ENCODE assay signal across 8 mouse cellular contexts in genomic region chr11:104550406-104550974, GRCm38 (mm10). TPM values are rescaled to one million over a fixed set of nuclear protein-coding genes. Genes with fewer than 3 reads are reported as not detected.
DNase-seq lines count a peak whose midpoint lies in the region; ATAC-seq and TF ChIP-seq lines count a peak whose summit lies in the region.

Gene Cdc27 (minus strand): TSS chr11:104550620.
Gene Myl4 (plus strand): TSS chr11:104550663.

- peak within 1 kb of the TSS; percentile 71 for H3K4me2 ChIP-seq in heart, embryonic 11.5 days
- H3K4me2 ChIP-seq in kidney, embryonic 16.5 days (replicated peaks; ENCODE audit: low read depth, low read length), result peak within 1 kb of the TSS; percentile 82
- peak within 1 kb of the TSS; percentile 91 for H3K4me2 ChIP-seq in myocyte (ENCODE audit: low read depth)

- no peaks in the 10 kb centered on the region for H3K27me3 ChIP-seq in C2C12 (ENCODE audit: control insufficient read depth, insufficient read depth, insufficient read length)
- no peaks in the 10 kb centered on the region for H3K27me3 ChIP-seq in erythroblast, embryonic 14.5 days (ENCODE audit: control insufficient read depth)
- no peaks in the 10 kb centered on the region for H3K27me3 ChIP-seq in heart, embryonic 11.5 days (ENCODE audit: control insufficient read depth, insufficient read depth, low read length)
- H3K27me3 ChIP-seq in kidney, embryonic 16.5 days (ENCODE audit: insufficient read depth, low read length), result no peaks in the 10 kb centered on the region
- H3K27me3 ChIP-seq in liver, adult 2 months (ENCODE audit: control insufficient read depth, insufficient read depth, low read length), result no peaks in the 10 kb centered on the region
- no peaks in the 10 kb centered on the region for H3K27me3 ChIP-seq in myocyte (ENCODE audit: control insufficient read depth, insufficient read depth, insufficient read length)
- no peaks in the 10 kb centered on the region for H3K27me3 ChIP-seq in splenic B cell, adult 2 months (ENCODE audit: control insufficient read depth, insufficient read depth, low read length, poor library complexity, severe bottlenecking)

- H3ac ChIP-seq in C2C12 (ENCODE audit: control insufficient read depth, insufficient read length, low read depth) (peak within 1 kb of the TSS; percentile 95), myocyte (ENCODE audit: control insufficient read depth, insufficient read length) (peak within 1 kb of the TSS; percentile 67)

- peaks cover 49% of the 10 kb centered on the region for H3K79me2 ChIP-seq in C2C12 (ENCODE audit: control insufficient read depth, insufficient read depth)
- H3K79me2 ChIP-seq in liver, adult 2 months (ENCODE audit: control insufficient read depth, insufficient read depth, low read length), result peaks cover 17% of the 10 kb centered on the region; the same call in 1 of the 2 replicates
- H3K79me2 ChIP-seq in myocyte (ENCODE audit: control insufficient read depth, insufficient read depth), result peaks cover 47% of the 10 kb centered on the region

- peak within 1 kb of the TSS; percentile 92 for H3K4me3 ChIP-seq in C2C12 (ENCODE audit: insufficient read depth, poor library complexity, severe bottlenecking)
- H3K4me3 ChIP-seq in erythroblast, embryonic 14.5 days (replicated peaks), result peak within 1 kb of the TSS; percentile 100
- peak within 1 kb of the TSS; percentile 95 for H3K4me3 ChIP-seq in heart, embryonic 11.5 days (ENCODE audit: low read depth, low read length)
- peak within 1 kb of the TSS; percentile 87 for H3K4me3 ChIP-seq in kidney, embryonic 16.5 days (ENCODE audit: low read length)
- peak within 1 kb of the TSS; percentile 97 for H3K4me3 ChIP-seq in liver, adult 2 months (ENCODE audit: insufficient read depth, low read depth, low read length)
- peak within 1 kb of the TSS; percentile 97 for H3K4me3 ChIP-seq in myocyte

- TF ChIP-seq CTCF in C2C12 (IDR thresholded peaks at IDR 0.05; ENCODE audit: control insufficient read depth, insufficient read depth, insufficient read length), result no peak
- TF ChIP-seq CTCF in brain, embryonic 14.5 days (IDR thresholded peaks at IDR 0.05; ENCODE audit: borderline replicate concordance, extremely low read depth, insufficient read depth, insufficient read length), result no peak
- TF ChIP-seq CTCF in liver, adult 2 months (IDR thresholded peaks at IDR 0.05; ENCODE audit: low read depth, low read length), result 0 out of 2 replicates have a peak, but pooled peaks have one; percentile 2

- no peaks in the 10 kb centered on the region for H3K9me3 ChIP-seq in erythroblast, embryonic 14.5 days (ENCODE audit: control insufficient read depth, low read length)
- no peaks in the 10 kb centered on the region for H3K9me3 ChIP-seq in heart, embryonic 11.5 days (replicated peaks; ENCODE audit: control insufficient read depth, low read length)
- no peaks in the 10 kb centered on the region for H3K9me3 ChIP-seq in kidney, embryonic 16.5 days (ENCODE audit: low read length)

- peak within 1 kb of the TSS; percentile 91 for H3K27ac ChIP-seq in heart, embryonic 11.5 days (ENCODE audit: low read depth, low read length)
- H3K27ac ChIP-seq in kidney, embryonic 16.5 days (ENCODE audit: low read length), result peak within 1 kb of the TSS; percentile 94
- H3K27ac ChIP-seq in liver, adult 2 months (replicated peaks; ENCODE audit: insufficient read depth, low read depth, low read length), result peak within 1 kb of the TSS; percentile 81

- WGBS in heart, embryonic 11.5 days (ENCODE audit: insufficient replicate concordance), result under 1% methylated on average over 35 of the region's 35 CpGs
- under 1% methylated on average over 35 of the region's 35 CpGs for WGBS in kidney, embryonic 16.5 days
- WGBS in liver, adult 2 months, result under 1% methylated on average over 35 of the region's 35 CpGs

- H3K36me3 ChIP-seq in C2C12 (ENCODE audit: control insufficient read depth, insufficient read depth), result peaks cover 21% of the 10 kb centered on the region
- H3K36me3 ChIP-seq in erythroblast, embryonic 14.5 days (ENCODE audit: control insufficient read depth), result peaks cover 23% of the 10 kb centered on the region
- H3K36me3 ChIP-seq in heart, embryonic 11.5 days (ENCODE audit: control insufficient read depth, insufficient read depth, low read length), result no peaks in the 10 kb centered on the region
- no peaks in the 10 kb centered on the region for H3K36me3 ChIP-seq in kidney, embryonic 16.5 days (ENCODE audit: insufficient read depth, low read length)
- no peaks in the 10 kb centered on the region for H3K36me3 ChIP-seq in liver, adult 2 months (ENCODE audit: control insufficient read depth, insufficient read depth, low read length)
- peaks cover 7% of the 10 kb centered on the region for H3K36me3 ChIP-seq in myocyte (ENCODE audit: control insufficient read depth, insufficient read depth)
- no peaks in the 10 kb centered on the region for H3K36me3 ChIP-seq in splenic B cell, adult 2 months (ENCODE audit: control insufficient read depth, insufficient read depth, low read length, poor library complexity, severe bottlenecking)

- H3K9ac ChIP-seq in heart, embryonic 11.5 days (ENCODE audit: low read depth, low read length), result peak within 1 kb of the TSS; percentile 96
- H3K9ac ChIP-seq in kidney, embryonic 16.5 days (replicated peaks; ENCODE audit: low read length), result peak within 1 kb of the TSS; percentile 99
- peak within 1 kb of the TSS; percentile 97 for H3K9ac ChIP-seq in liver, adult 2 months (ENCODE audit: low read depth, low read length)

- peak; percentile 73; the same call in 1 of the 2 replicates for TF ChIP-seq POLR2A in brain, embryonic 14.5 days (IDR thresholded peaks at IDR 0.05; ENCODE audit: borderline replicate concordance, extremely low read depth, insufficient read depth, insufficient read length, poor library complexity, severe bottlenecking)
- no peak for TF ChIP-seq POLR2A in liver, adult 2 months (IDR thresholded peaks at IDR 0.05; ENCODE audit: extremely low read depth, insufficient read depth, low read length)
- TF ChIP-seq POLR2A in myocyte (IDR thresholded peaks at IDR 0.05; ENCODE audit: insufficient read length, low read depth), result peak; percentile 73

- peaks cover 44% of the 10 kb centered on the region for H3K79me3 ChIP-seq in C2C12 (ENCODE audit: low read depth)

- peak; percentile 95 for ATAC-seq in heart, embryonic 11.5 days (replicated peaks; ENCODE audit: insufficient number of reproducible peaks, low FRiP score, low TSS enrichment)
- ATAC-seq in kidney, embryonic 16.5 days (ENCODE audit: low FRiP score, low TSS enrichment), result peak; percentile 96

- DNase-seq in brain, embryonic 14.5 days (ENCODE audit: low read depth), result peak; percentile 99
- peak; percentile 87 for DNase-seq in liver, adult 2 months (ENCODE audit: extremely low read depth, low read depth, low spot score)
- peak; percentile 99 for DNase-seq in splenic B cell, adult 2 months (ENCODE audit: low read depth, low spot score)

- peaks cover 42% of the 10 kb centered on the region for H3K4me1 ChIP-seq in erythroblast, embryonic 14.5 days (ENCODE audit: control insufficient read depth)
- 0 out of 2 replicates have a peak, but pooled peaks cover 2% of the 10 kb centered on the region for H3K4me1 ChIP-seq in heart, embryonic 11.5 days (ENCODE audit: control insufficient read depth, insufficient read depth, low read length)
- H3K4me1 ChIP-seq in kidney, embryonic 16.5 days (ENCODE audit: insufficient read depth, low read length), result peaks cover 12% of the 10 kb centered on the region
- peaks cover 6% of the 10 kb centered on the region; the same call in 1 of the 2 replicates for H3K4me1 ChIP-seq in liver, adult 2 months (ENCODE audit: control insufficient read depth, insufficient read depth, low read length)

TF ChIP-seq in C2C12, 6 proteins besides CTCF, POLR2A, EP300 and RAD21:
- TF ChIP-seq FOSL1 (IDR thresholded peaks at IDR 0.05; ENCODE audit: insufficient read depth, low read length, poor library complexity, severe bottlenecking) (no peak), MAX (IDR thresholded peaks at IDR 0.05) (peak; percentile 42)

TF ChIP-seq in myocyte, 11 proteins besides CTCF, POLR2A, EP300 and RAD21:
- TF ChIP-seq E2F4 (IDR thresholded peaks at IDR 0.05; ENCODE audit: insufficient read depth), result no peak
- no peak for TF ChIP-seq TCF3 (IDR thresholded peaks at IDR 0.05; ENCODE audit: insufficient read length, low read depth)
- TF ChIP-seq TCF12 (IDR thresholded peaks at IDR 0.05; ENCODE audit: insufficient read depth, poor library complexity, severe bottlenecking), result no peak
- peak; percentile 79 for TF ChIP-seq POLR2AphosphoS2 (IDR thresholded peaks at IDR 0.05; ENCODE audit: insufficient read length, low read depth)
- no peak for TF ChIP-seq SRF (IDR thresholded peaks at IDR 0.05; ENCODE audit: control insufficient read depth, insufficient read length, low read depth)
- no peak for TF ChIP-seq CEBPB (IDR thresholded peaks at IDR 0.05; ENCODE audit: insufficient read depth, poor library complexity, severe bottlenecking)
- TF ChIP-seq REST (IDR thresholded peaks at IDR 0.05; ENCODE audit: insufficient read depth, insufficient read length), result no peak
- no peak for TF ChIP-seq MAX (IDR thresholded peaks at IDR 0.05; ENCODE audit: low read depth)
- no peak for TF ChIP-seq MYOD1 (IDR thresholded peaks at IDR 0.05; ENCODE audit: control insufficient read depth in 1 of 3, insufficient read length in 2 of 3, low read depth in 2 of 3)

RNA-seq across cellular contexts. Expression of gene Cdc27, which starts in this region (rescaled TPM):
- polyA plus RNA-seq in C2C12 (2012; fragmentation: generic; extraction: Trizol), result 8.4 TPM
- polyA plus RNA-seq in brain, embryonic 14.5 days (2012; rRNA removed), result 26.8 and 34.2 TPM in 2 replicates
- 0.48 and 0.69 TPM in 2 replicates for polyA plus RNA-seq in erythroblast, embryonic 14.5 days (2012)
- polyA plus RNA-seq in heart, embryonic 11.5 days (2014; fragmentation: Nextera tagmentation; extraction: Ambion mirVana), result 34.4 and 44.6 TPM in 2 replicates
- polyA plus RNA-seq in kidney, embryonic 16.5 days (2015; fragmentation: Nextera tagmentation; extraction: Ambion mirVana), result 34.7 and 37.1 TPM in 2 replicates
- total RNA-seq in liver, adult 2 months (2014; rRNA removed), result 12.9 and 13.3 TPM in 2 replicates
- polyA plus RNA-seq in liver, adult 2 months (2012; rRNA removed), result 2.6 and 2.9 TPM in 2 replicates
- polyA plus RNA-seq in myocyte (2012; fragmentation: generic; extraction: Trizol), result 9.2 TPM

RNA-seq across cellular contexts. Expression of gene Myl4, which starts in this region (rescaled TPM):
- polyA plus RNA-seq in C2C12 (2012; fragmentation: generic; extraction: Trizol) (4.2 TPM), myocyte (2012; fragmentation: generic; extraction: Trizol) (5,062 TPM)
- polyA plus RNA-seq in brain, embryonic 14.5 days (2012; rRNA removed), result 3.4 and 5.0 TPM in 2 replicates
- 0.03 and 0.07 TPM in 2 replicates for polyA plus RNA-seq in erythroblast, embryonic 14.5 days (2012)
- polyA plus RNA-seq in heart, embryonic 11.5 days (2014; fragmentation: Nextera tagmentation; extraction: Ambion mirVana), result 3,018 and 3,194 TPM in 2 replicates
- polyA plus RNA-seq in kidney, embryonic 16.5 days (2015; fragmentation: Nextera tagmentation; extraction: Ambion mirVana), result 7.1 and 11.6 TPM in 2 replicates
- total RNA-seq in liver, adult 2 months (2014; rRNA removed), result 0.65 and 0.67 TPM in 2 replicates
- polyA plus RNA-seq in liver, adult 2 months (2012; rRNA removed), result 0.45 and 0.72 TPM in 2 replicates

Comparison
In these comparisons a context has a peak if more than half of its experiments do, and no peak if none do; other contexts are left out.
1. Peak in every context shown above with its lines: DNase-seq, ATAC-seq, H3K4me3 ChIP-seq and H3K27ac ChIP-seq.
2. RNA of gene Myl4 (polyA plus RNA-seq): 5,062 TPM in myocyte (single experiment) and 3,018 to 3,194 TPM in heart, embryonic 11.5 days; 7.1 to 11.6 TPM in kidney, embryonic 16.5 days, 4.2 TPM in C2C12 (single experiment), 3.4 to 5.0 TPM in brain, embryonic 14.5 days, 0.45 to 0.72 TPM in liver, adult 2 months and 0.03 to 0.07 TPM in erythroblast, embryonic 14.5 days; every median in the first group is over 100 times any median in the second.